Mouse (Mus musculus) brain, embryonic 14.5 days (tissue): Measurements from ENCODE around the gene Gna14.

ENCODE experiments used
- CTCF ChIP-seq: fragments of 200-500 bp; IDR thresholded peaks from 2 replicates; pipeline ENCODE4 v1.5.1; 2012; ENCODE audit warnings: inconsistent platforms, mild to moderate bottlenecking, moderate library complexity, borderline replicate concordance; ENCODE audit not compliant: insufficient read depth, insufficient read length; ENCODE audit errors: extremely low read depth
- POLR2A ChIP-seq: fragments of 200-500 bp; IDR thresholded peaks from 2 replicates; pipeline ENCODE4 v1.6.1; 2012; ENCODE audit warnings: mild to moderate bottlenecking, inconsistent platforms, borderline replicate concordance; ENCODE audit not compliant: poor library complexity, insufficient read depth, insufficient read length, severe bottlenecking; ENCODE audit errors: extremely low read depth

DNA sequence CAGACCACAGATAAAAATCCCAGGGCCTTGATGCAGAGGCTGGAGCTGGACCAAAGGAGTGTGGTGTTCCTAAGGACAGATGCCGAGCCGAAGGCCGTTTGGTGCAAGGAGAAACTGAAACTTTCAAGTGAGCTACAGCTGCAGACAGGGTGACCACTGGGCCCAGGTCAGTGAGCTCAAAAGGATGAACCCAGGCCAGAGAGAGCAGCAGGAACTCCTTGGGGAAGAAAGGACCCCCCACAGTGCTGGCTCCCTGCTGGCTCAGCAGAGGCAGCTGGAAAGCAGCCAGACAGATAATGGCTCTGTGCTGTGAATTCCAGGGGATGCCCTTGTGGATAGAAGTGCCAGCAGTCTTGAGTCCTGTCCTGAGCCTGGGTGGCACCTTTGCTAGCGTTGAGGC, 3.7 kb downstream of the Gna14 start:
- no peak for TF ChIP-seq CTCF
- no peak for TF ChIP-seq POLR2A
